Mouse (Mus musculus) activated CD4-positive, CD25-positive, alpha-beta regulatory T cell (primary cell): ENCODE data around the gene Zdhhc15. TPM values are rescaled to one million over a fixed set of nuclear protein-coding genes. Genes with fewer than 3 reads are reported as not detected.

Experiments
- polyA plus RNA-seq, 2 experiments: library from polyadenylated mRNA; unstranded; fragments of 100-300 nt; shearing (Covaris generic); gene quantifications; one replicate each; pipeline ENCODE4 v1.2.1; 2017

Zdhhc15 gene
- polyA plus RNA-seq: 10 to 100 TPM; 11.4 to 19.5 TPM

DNA sequence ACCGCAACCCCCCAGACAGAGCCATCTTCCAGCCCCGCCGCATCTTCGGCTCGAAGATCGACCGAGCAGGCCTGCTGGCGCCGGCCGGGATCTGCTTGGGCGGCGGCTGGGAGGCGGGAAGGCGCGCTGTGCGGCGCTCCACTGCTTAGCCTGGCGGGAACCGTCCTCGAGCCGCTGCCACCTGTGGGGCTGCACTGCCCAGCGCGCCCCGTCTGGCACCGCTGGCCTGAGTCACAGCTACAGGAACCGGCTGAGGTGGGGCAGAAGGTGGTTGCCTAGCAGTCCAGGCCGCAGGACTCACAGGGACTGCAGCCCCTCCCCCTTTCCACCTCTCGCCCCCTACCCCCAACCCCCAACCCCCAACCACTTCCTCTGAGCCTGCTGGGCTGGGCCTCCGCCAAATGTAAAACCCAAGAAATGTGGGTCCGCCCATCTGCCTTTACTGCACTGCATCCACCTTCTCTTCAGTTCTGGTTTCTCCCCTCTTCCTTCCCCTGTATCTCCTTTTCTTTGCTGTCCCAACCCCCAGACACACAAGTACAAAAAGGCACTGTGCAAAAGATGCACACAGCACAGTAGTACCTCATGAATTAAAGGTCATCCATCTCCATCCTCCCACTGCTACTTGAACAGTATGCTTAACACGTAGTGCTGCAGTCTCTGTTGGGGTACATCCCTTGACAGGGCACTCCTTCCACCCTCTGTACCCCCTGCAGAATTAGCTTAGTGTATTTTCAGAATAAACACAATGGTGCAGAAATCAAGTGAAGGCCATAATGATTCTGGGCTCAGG is at the start of gene Zdhhc15:
Gene Zdhhc15 (minus strand): TSS at position 308 of the 793 bp plus-strand sequence.

Other genes starting within 250 kb of the Zdhhc15 start
- gene Uprt, start 188.2 kb downstream of the Zdhhc15 start, polyA plus RNA-seq: 1 to 10 TPM; 1.0 to 2.6 TPM
- gene Magee2, start 186.2 kb upstream of the Zdhhc15 start, polyA plus RNA-seq: not detected